Mouse (Mus musculus): Measurements from ENCODE around the gene 1700003E16Rik. TPM values are rescaled to one million over a fixed set of nuclear protein-coding genes. Genes with fewer than 3 reads are reported as not detected.

The 1700003E16Rik gene
- total and polyA plus RNA-seq, 3 experiments, result 0.23 to 0.34 TPM; not detected in 1

DNA sequence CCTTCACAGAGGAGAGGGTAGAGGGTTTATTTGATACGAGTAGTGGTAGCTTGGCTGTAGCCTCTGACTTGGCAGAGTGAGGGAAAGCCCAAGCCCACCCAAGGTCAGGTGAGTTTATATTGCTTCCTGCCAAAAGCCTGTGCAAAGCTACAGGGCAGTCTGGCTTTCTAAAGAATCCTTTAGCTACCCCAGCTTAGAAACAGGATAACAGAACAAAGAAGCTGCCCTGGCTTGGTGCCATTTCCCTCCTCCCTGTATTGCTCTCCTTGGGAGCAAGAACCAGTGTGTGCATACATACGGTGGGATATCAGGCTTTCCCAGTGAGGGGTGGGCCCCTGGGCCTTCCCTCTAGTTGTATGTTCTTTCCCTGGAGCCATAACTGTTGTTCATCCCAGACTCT is 54.3 kb downstream of the 1700003E16Rik start:
- DNase-seq (ENCODE audit: extremely low read depth), result no peak
- Histone ChIP-seq H3K9ac (ENCODE audit: insufficient read depth, low read depth) (no peak overlapping the region), H3K4me3 (replicated peaks in 1 of 3; ENCODE audit: low read depth in 2 of 3, low read length in 2 of 3, poor library complexity in 1 of 3) (no peak overlapping the region), H3K36me3 (replicated peaks in 1 of 2; ENCODE audit: control insufficient read depth in 1 of 2, insufficient read depth in 1 of 2, low read length in 1 of 2) (no peaks in the 10 kb centered on the region), H3K27ac (ENCODE audit: insufficient read depth, low read depth) (no peak overlapping the region), H3K4me2 (ENCODE audit: insufficient read depth, low read depth, poor library complexity, severe bottlenecking) (no peak overlapping the region), H3K4me1 (ENCODE audit: control insufficient read depth in 1 of 2, insufficient read depth in 2 of 2) (no peaks in the 10 kb centered on the region), H3K79me2 (replicated peaks; ENCODE audit: control insufficient read depth, extremely low read depth, insufficient read depth, poor library complexity, severe bottlenecking) (no peaks in the 10 kb centered on the region), H3K27me3 (replicated peaks) (peaks cover 25% of the 10 kb centered on the region), H3K9me3 (replicated peaks; ENCODE audit: low read length) (peaks cover 3% of the 10 kb centered on the region)
- dilution Hi-C loops (cut with MboI; ENCODE audit: extremely low pct_ligation_motif_present, extremely low pct_unique_long_range_greater_than_20kb, low sequenced_read_pairs) (no loop called here), in situ Hi-C loops (cut with MboI; ENCODE audit: low pct_ligation_motif_present, low pct_unique_long_range_greater_than_20kb, low sequenced_read_pairs) (no loop called here)
- TF ChIP-seq MXI1 (IDR thresholded peaks at IDR 0.05; ENCODE audit: low read depth, low read length) (no peak), ELF1 (IDR thresholded peaks at IDR 0.05; ENCODE audit: low read depth, low read length) (no peak), TBP (conservative IDR thresholded peaks at IDR 0.05; ENCODE audit: low read depth, low read length) (no peak), CTCF (conservative IDR thresholded peaks at IDR 0.05 in 1 of 2, IDR thresholded peaks at IDR 0.05 in 1 of 2; ENCODE audit: low read depth in 2 of 2, low read length in 2 of 2) (no peak), MYC (IDR thresholded peaks at IDR 0.05; ENCODE audit: low read depth, low read length) (no peak), JUND (conservative IDR thresholded peaks at IDR 0.05; ENCODE audit: low read depth, low read length) (no peak), ZNF384 (IDR thresholded peaks at IDR 0.05; ENCODE audit: low read depth, low read length) (no peak), USF2 (conservative IDR thresholded peaks at IDR 0.05; ENCODE audit: low read depth, low read length) (no peak), IRF4 (IDR thresholded peaks at IDR 0.05; ENCODE audit: low read depth, low read length) (no peak), ETS1 (conservative IDR thresholded peaks at IDR 0.05; ENCODE audit: low read depth, low read length) (no peak), POLR2A (IDR thresholded peaks at IDR 0.05; ENCODE audit: low read depth, low read length) (no peak), TCF12 (IDR thresholded peaks at IDR 0.05; ENCODE audit: low read depth, low read length) (no peak), MAFK (IDR thresholded peaks at IDR 0.05; ENCODE audit: insufficient replicate concordance, low read length) (no peak), UBTF (IDR thresholded peaks at IDR 0.05; ENCODE audit: low read depth, low read length) (no peak), CHD1 (IDR thresholded peaks at IDR 0.05; ENCODE audit: low read depth, low read length) (no peak)

DNA sequence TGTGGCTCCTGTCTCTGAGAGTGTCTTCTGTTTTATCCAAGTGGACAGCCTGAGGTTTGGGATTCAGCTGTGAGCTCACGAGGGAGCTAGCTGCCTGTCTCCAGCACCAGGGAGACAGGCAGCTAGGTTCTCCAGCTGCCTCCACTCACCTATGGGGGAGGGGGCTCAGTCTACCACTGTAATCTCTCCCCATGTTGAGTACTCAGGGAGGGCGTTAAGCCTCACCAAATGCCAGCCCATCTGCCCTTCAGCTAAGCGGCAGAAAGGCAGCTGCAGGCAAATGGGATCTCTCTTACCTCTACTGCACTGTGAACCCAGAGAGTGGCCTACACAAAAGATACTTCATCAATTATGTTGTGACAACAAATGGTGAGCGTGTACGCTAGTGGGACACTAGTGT is 55.3 kb downstream of the 1700003E16Rik start:
- TF ChIP-seq CHD2 (IDR thresholded peaks at IDR 0.05; ENCODE audit: low read length) (no peak), RCOR1 (conservative IDR thresholded peaks at IDR 0.05; ENCODE audit: low read depth, low read length) (no peak), BHLHE40 (IDR thresholded peaks at IDR 0.05; ENCODE audit: low read depth, low read length) (no peak), HCFC1 (IDR thresholded peaks at IDR 0.05; ENCODE audit: low read depth, low read length) (no peak), MXI1 (IDR thresholded peaks at IDR 0.05; ENCODE audit: low read depth, low read length) (no peak), ZKSCAN1 (IDR thresholded peaks at IDR 0.05; ENCODE audit: borderline replicate concordance, low read depth, low read length) (no peak), E2F4 (IDR thresholded peaks at IDR 0.05; ENCODE audit: insufficient replicate concordance, low read depth, low read length) (no peak), RAD21 (IDR thresholded peaks at IDR 0.05; ENCODE audit: low read depth, low read length) (no peak), MYC (IDR thresholded peaks at IDR 0.05; ENCODE audit: low read depth, low read length) (no peak), ETS1 (conservative IDR thresholded peaks at IDR 0.05; ENCODE audit: low read depth, low read length) (no peak), POLR2AphosphoS2 (IDR thresholded peaks at IDR 0.05; ENCODE audit: low read depth, low read length) (no peak), NELFE (IDR thresholded peaks at IDR 0.05; ENCODE audit: low read depth, low read length) (no peak), MAZ (IDR thresholded peaks at IDR 0.05; ENCODE audit: low read depth, low read length) (no peak), TBP (conservative IDR thresholded peaks at IDR 0.05; ENCODE audit: low read depth, low read length) (no peak), MAX (IDR thresholded peaks at IDR 0.05; ENCODE audit: low read length) (no peak), PAX5 (IDR thresholded peaks at IDR 0.05; ENCODE audit: low read length) (no peak), TCF12 (IDR thresholded peaks at IDR 0.05; ENCODE audit: low read depth, low read length) (no peak), MAFK (IDR thresholded peaks at IDR 0.05; ENCODE audit: insufficient replicate concordance, low read length) (no peak), ZMIZ1 (IDR thresholded peaks at IDR 0.05; ENCODE audit: low read depth, low read length) (no peak), GABPA (IDR thresholded peaks at IDR 0.05; ENCODE audit: insufficient replicate concordance, low read depth, low read length) (no peak)
- Histone ChIP-seq H3K4me1 (ENCODE audit: control insufficient read depth in 1 of 2, insufficient read depth in 2 of 2) (no peaks in the 10 kb centered on the region), H3K9me3 (replicated peaks; ENCODE audit: low read length) (peaks cover 3% of the 10 kb centered on the region), H3K36me3 (replicated peaks in 1 of 2; ENCODE audit: control insufficient read depth in 1 of 2, insufficient read depth in 1 of 2, low read length in 1 of 2) (no peaks in the 10 kb centered on the region), H3K9ac (ENCODE audit: insufficient read depth, low read depth) (no peak overlapping the region), H3K4me2 (ENCODE audit: insufficient read depth, low read depth, poor library complexity, severe bottlenecking) (no peak overlapping the region), H3K27me3 (replicated peaks) (peaks cover 25% of the 10 kb centered on the region), H3K79me2 (replicated peaks; ENCODE audit: control insufficient read depth, extremely low read depth, insufficient read depth, poor library complexity, severe bottlenecking) (no peaks in the 10 kb centered on the region), H3K27ac (ENCODE audit: insufficient read depth, low read depth) (no peak overlapping the region), H3K4me3 (replicated peaks in 1 of 3; ENCODE audit: low read depth in 2 of 3, low read length in 2 of 3, poor library complexity in 1 of 3) (no peak overlapping the region)
- DNase-seq (ENCODE audit: extremely low read depth), result no peak
- dilution Hi-C loops (cut with MboI; ENCODE audit: extremely low pct_ligation_motif_present, extremely low pct_unique_long_range_greater_than_20kb, low sequenced_read_pairs), result no loop called here
- in situ Hi-C loops (cut with MboI; ENCODE audit: low pct_ligation_motif_present, low pct_unique_long_range_greater_than_20kb, low sequenced_read_pairs), result no loop called here
